Mouse (Mus musculus) limb, embryonic 14.5 days (tissue): ENCODE measurements around the gene Ttc4. TPM values are rescaled to one million over a fixed set of nuclear protein-coding genes. Genes with fewer than 3 reads are reported as not detected.

ENCODE experiments used
- ATAC-seq: fragments of 200-750 bp; cut with Nextera tagmentation; 2 replicates; pipeline ENCODE4 v1.8.0; 2017; ENCODE audit warnings: low read depth, moderate number of reproducible peaks, moderate TSS enrichment; ENCODE audit not compliant: low FRiP score
- DNase-seq: peaks from one replicate; pipeline ENCODE4 v3.0.0-alpha.2; 2015; ENCODE audit warnings: low spot score
- H3K27ac ChIP-seq: fragments of 300-500 bp; sonication (generic); replicated peaks from 2 replicates; pipeline ENCODE4 v1.5.1; 2014; ENCODE audit warnings: low read depth, mild to moderate bottlenecking, low read length, moderate library complexity, mixed read lengths
- H3K27me3 ChIP-seq: fragments of 300-500 bp; sonication (generic); 2 replicates; pipeline ENCODE4 v1.6.1; 2014; ENCODE audit warnings: low read length, mixed read lengths; ENCODE audit not compliant: control insufficient read depth, insufficient read depth
- H3K36me3 ChIP-seq: fragments of 300-500 bp; sonication (generic); 2 replicates; pipeline ENCODE4 v1.6.1; 2014; ENCODE audit warnings: mild to moderate bottlenecking, low read length, moderate library complexity, mixed read lengths; ENCODE audit not compliant: control insufficient read depth, insufficient read depth
- H3K4me1 ChIP-seq: fragments of 300-500 bp; sonication (generic); 2 replicates; pipeline ENCODE4 v1.6.1; 2014; ENCODE audit warnings: antibody characterized with exemption, low read length, mixed read lengths; ENCODE audit not compliant: control insufficient read depth, insufficient read depth
- H3K4me2 ChIP-seq: fragments of 300-500 bp; sonication (generic); replicated peaks from 2 replicates; pipeline ENCODE4 v1.6.1; 2014; ENCODE audit warnings: low read depth, mild to moderate bottlenecking, low read length, moderate library complexity; ENCODE audit not compliant: severe bottlenecking
- H3K4me3 ChIP-seq: fragments of 300-500 bp; sonication (generic); replicated peaks from 2 replicates; pipeline ENCODE4 v1.5.1; 2014; ENCODE audit warnings: low read length
- H3K9ac ChIP-seq: fragments of 300-500 bp; sonication (generic); 2 replicates; pipeline ENCODE4 v1.6.1; 2014; ENCODE audit warnings: mild to moderate bottlenecking, low read depth, low read length, moderate library complexity; ENCODE audit not compliant: severe bottlenecking
- H3K9me3 ChIP-seq: fragments of 300-500 bp; sonication (generic); 2 replicates; pipeline ENCODE4 v1.6.1; 2016; ENCODE audit warnings: low read length; ENCODE audit not compliant: control insufficient read depth
- POLR2A ChIP-seq: fragments of 200-500 bp; IDR thresholded peaks from 2 replicates; pipeline ENCODE4 v1.8.0; 2012; ENCODE audit warnings: inconsistent platforms, mild to moderate bottlenecking, moderate library complexity, borderline replicate concordance; ENCODE audit not compliant: insufficient read depth, insufficient read length; ENCODE audit errors: extremely low read depth
- WGBS: fragments of 180-500 bp; shearing (Covaris S2); extraction: QIAGEN DNeasy Blood & Tissue Kit; methylation state at CpG from one replicate; pipeline ENCODE4 v1.1.7; 2014; 5-methylcytosine and 5-hydroxymethylcytosine counted together
- polyA plus RNA-seq, 2 experiments: library from polyadenylated mRNA; depleted of rRNA in 1 of 2; stranded (reverse) in 1 of 2; unstranded in 1 of 2; fragments of >200 nt; fragmentation: Nextera tagmentation in 1 of 2; extraction: Ambion mirVana in 1 of 2; gene quantifications; 2 replicates each; pipeline versions ENCODE4 v1.2.1 to v1.2.3; 2012 to 2014

Gene Ttc4
- polyA plus RNA-seq, 2 experiments = 75.0 to 147 TPM

- ATAC-seq (no peak), DNase-seq (no peak)
- Histone ChIP-seq H3K27me3 (no peaks in the 10 kb centered on the region), H3K9me3 (no peaks in the 10 kb centered on the region), H3K4me1 (peaks cover 7% of the 10 kb centered on the region), H3K9ac (no peak overlapping the region), H3K36me3 (peaks cover 36% of the 10 kb centered on the region), H3K4me2 (no peak overlapping the region), H3K27ac (no peak overlapping the region), H3K4me3 (no peak overlapping the region)
- no peak for TF ChIP-seq POLR2A
- 85% methylated on average over 3 of the region's 3 CpGs for WGBS
These were observed 26.2 kb downstream of the Ttc4 start for GRCm38 (mm10) chr4:106652546-106652945.

DNA sequence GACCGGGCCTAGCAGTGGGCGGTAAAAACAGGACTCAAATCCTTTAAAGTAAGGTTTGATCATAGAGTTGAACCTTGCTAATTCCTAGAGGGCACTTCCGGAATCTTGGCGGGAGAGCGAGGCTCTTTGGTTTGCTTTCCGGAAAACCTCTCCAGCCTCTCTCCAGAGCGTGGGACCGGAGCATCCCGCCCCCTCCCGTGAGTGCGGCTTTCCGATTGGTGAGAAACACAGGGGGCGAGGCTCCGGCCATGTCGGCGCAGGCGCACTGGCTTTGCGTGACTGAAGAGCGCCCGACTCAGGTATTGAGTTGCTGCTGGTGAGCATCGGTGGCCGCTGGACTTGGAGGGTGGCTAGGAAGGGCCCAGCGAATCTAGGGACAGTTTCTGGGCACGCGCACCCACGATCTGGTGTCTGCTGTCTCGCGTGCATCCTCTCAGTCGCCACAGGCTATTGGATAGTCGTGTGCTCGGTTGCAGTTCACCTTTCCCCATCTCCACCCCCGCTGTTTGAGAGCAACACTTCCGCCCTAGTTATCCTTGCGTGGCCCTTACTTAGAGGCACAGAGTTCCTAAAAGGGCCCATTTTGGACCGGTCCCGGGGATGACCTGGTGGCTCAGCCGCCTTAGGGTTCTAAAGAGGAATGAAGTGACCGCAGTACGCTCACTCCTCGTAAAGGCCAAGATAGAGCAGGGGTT, 27.8 kb downstream of the Ttc4 start, which contains the start of gene Pars2:
Gene Pars2 (plus strand): TSS at position 237 of the 695 bp plus-strand sequence.
- peak; percentile 98 for DNase-seq
- H3K4me2 ChIP-seq = peak within 1 kb of the TSS; percentile 87
- H3K36me3 ChIP-seq = peaks cover 28% of the 10 kb centered on the region
- H3K9me3 ChIP-seq = no peaks in the 10 kb centered on the region
- H3K27ac ChIP-seq = peak within 1 kb of the TSS; percentile 61; the same call in 1 of the 2 replicates
- H3K27me3 ChIP-seq = no peaks in the 10 kb centered on the region
- peak within 1 kb of the TSS; percentile 78 for H3K9ac ChIP-seq
- peak; percentile 98 for ATAC-seq
- 2% methylated on average over 40 of the region's 40 CpGs for WGBS
- peak within 1 kb of the TSS; percentile 57 for H3K4me3 ChIP-seq
- peaks cover 7% of the 10 kb centered on the region for H3K4me1 ChIP-seq
- peak; percentile 86; the same call in 1 of the 2 replicates for TF ChIP-seq POLR2A

- no peak for TF ChIP-seq POLR2A
- no peak for DNase-seq
- H3K4me2 ChIP-seq = no peak overlapping the region
- no peak overlapping the region for H3K9ac ChIP-seq
- no peaks in the 10 kb centered on the region for H3K36me3 ChIP-seq
- no peak overlapping the region for H3K4me3 ChIP-seq
- H3K27ac ChIP-seq = no peak overlapping the region
- WGBS = 52% methylated on average over 6 of the region's 6 CpGs
- no peak for ATAC-seq
- H3K27me3 ChIP-seq = no peaks in the 10 kb centered on the region
- no peaks in the 10 kb centered on the region for H3K9me3 ChIP-seq
- peaks cover 22% of the 10 kb centered on the region for H3K4me1 ChIP-seq
These were observed 31.6 kb downstream of the Ttc4 start for GRCm38 (mm10) chr4:106647137-106647536.

DNA sequence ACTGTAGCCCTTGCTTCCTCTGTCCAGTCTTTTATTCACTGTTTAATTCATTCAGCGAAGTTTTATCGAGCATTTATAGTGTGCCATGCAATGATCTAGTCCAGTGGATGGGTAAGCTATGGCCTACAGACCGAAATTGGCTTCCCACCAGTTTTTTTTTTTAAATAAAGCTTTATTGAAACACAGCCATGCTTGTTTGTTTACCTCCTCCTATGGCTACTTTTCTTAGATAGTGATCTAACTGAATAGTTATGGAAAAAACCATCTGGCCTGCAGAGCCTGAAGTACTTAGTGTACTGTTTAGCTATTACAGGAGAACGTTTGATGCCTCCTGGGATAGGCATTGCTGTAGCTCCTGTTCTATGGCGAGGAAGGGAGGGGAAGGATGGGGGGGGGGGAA, 32.9 kb downstream of the Ttc4 start:
- no peaks in the 10 kb centered on the region for H3K36me3 ChIP-seq
- ATAC-seq = no peak
- no peak for TF ChIP-seq POLR2A
- 72% methylated on average over 5 of the region's 5 CpGs for WGBS
- H3K27me3 ChIP-seq = no peaks in the 10 kb centered on the region
- H3K27ac ChIP-seq = no peak overlapping the region
- DNase-seq = no peak
- H3K9me3 ChIP-seq = no peaks in the 10 kb centered on the region
- H3K9ac ChIP-seq = no peak overlapping the region
- no peak overlapping the region for H3K4me3 ChIP-seq
- H3K4me2 ChIP-seq = no peak overlapping the region
- H3K4me1 ChIP-seq = peaks cover 15% of the 10 kb centered on the region

DNA sequence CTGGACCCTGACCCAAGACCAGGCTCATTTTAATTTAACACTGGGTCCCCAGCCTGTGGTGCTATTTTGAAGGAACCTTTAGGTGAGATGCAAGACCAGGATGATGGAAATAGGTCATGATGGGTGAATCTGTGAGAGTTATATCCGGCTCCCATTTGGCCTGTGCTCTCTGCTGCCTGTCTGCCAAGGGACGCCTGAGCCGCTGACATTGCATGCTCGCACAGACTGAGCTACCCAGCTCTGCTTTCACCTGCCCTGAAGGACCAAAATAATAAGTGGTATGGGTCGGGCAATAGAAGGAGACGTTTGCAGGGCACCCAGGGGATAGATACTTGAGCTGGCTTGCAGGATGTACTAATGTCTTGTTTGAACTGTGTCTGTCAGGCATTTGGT, 34.5 kb downstream of the Ttc4 start:
- Histone ChIP-seq H3K4me3 (no peak overlapping the region), H3K4me1 (peaks cover 15% of the 10 kb centered on the region), H3K36me3 (no peaks in the 10 kb centered on the region), H3K27ac (peak overlapping the region; percentile 67), H3K27me3 (no peaks in the 10 kb centered on the region), H3K9me3 (0 out of 2 replicates have a peak, but pooled peaks cover 4% of the 10 kb centered on the region), H3K9ac (no peak overlapping the region), H3K4me2 (peak overlapping the region; percentile 28; the same call in 1 of the 2 replicates)
- ATAC-seq = no peak
- TF ChIP-seq POLR2A = no peak
- 51% methylated on average over 6 of the region's 6 CpGs for WGBS
- no peak for DNase-seq
